21 mouse cellular contexts compared by ENCODE assay signal in genomic region chr5:47185868-47186267, GRCm38 (mm10).
DNase-seq lines count a peak whose midpoint lies in the region; ATAC-seq lines count a peak whose summit lies in the region.
"Had no signal": no experiment of that assay in that cellular context is flagged by ENCODE, and none has a peak within 500 bp of the region (broad histone marks: within the 10 kb centered on the region; RNA-seq: fewer than 3 reads in every experiment).

No protein-coding gene starts in this region.

- H3K27me3 ChIP-seq in forebrain, embryonic 14.5 days (replicated peaks; ENCODE audit: control insufficient read depth, insufficient read depth, low read length), result no peaks in the 10 kb centered on the region
- no peaks in the 10 kb centered on the region for H3K27me3 ChIP-seq in forebrain, embryonic 10.5 days (ENCODE audit: poor library complexity, severe bottlenecking)
- no peaks in the 10 kb centered on the region for H3K27me3 ChIP-seq in hindbrain, embryonic 16.5 days (replicated peaks; ENCODE audit: control insufficient read depth, insufficient read depth, low read length)
- H3K27me3 ChIP-seq in hindbrain, embryonic 10.5 days (ENCODE audit: insufficient read depth, poor library complexity, severe bottlenecking), result no peaks in the 10 kb centered on the region
- H3K27me3 ChIP-seq in lung, embryonic 16.5 days (ENCODE audit: control insufficient read depth, insufficient read depth, low read depth, low read length), result no peaks in the 10 kb centered on the region
- H3K27me3 ChIP-seq: hindbrain, embryonic 15.5 days; kidney, embryonic 15.5 days; neural tube, embryonic 15.5 days had no signal

- H3K4me1 ChIP-seq in forebrain, embryonic 14.5 days (ENCODE audit: control insufficient read depth, insufficient read depth, low read length), result no peaks in the 10 kb centered on the region
- H3K4me1 ChIP-seq in forebrain, embryonic 10.5 days, result no peaks in the 10 kb centered on the region
- no peaks in the 10 kb centered on the region for H3K4me1 ChIP-seq in hindbrain, embryonic 16.5 days (ENCODE audit: control insufficient read depth, insufficient read depth, low read depth, low read length)
- H3K4me1 ChIP-seq in hindbrain, embryonic 10.5 days (replicated peaks), result no peaks in the 10 kb centered on the region
- 0 out of 2 replicates have a peak, but pooled peaks cover 2% of the 10 kb centered on the region for H3K4me1 ChIP-seq in lung, embryonic 16.5 days (replicated peaks; ENCODE audit: control insufficient read depth, insufficient read depth, low read length)
- H3K4me1 ChIP-seq: heart, embryonic 10.5 days; hindbrain, embryonic 15.5 days; kidney, embryonic 15.5 days; neural tube, embryonic 15.5 days had no signal

- no peak overlapping the region for H3K27ac ChIP-seq in forebrain, embryonic 14.5 days (ENCODE audit: low read depth, low read length)
- H3K27ac ChIP-seq in forebrain, embryonic 10.5 days, result no peak overlapping the region
- no peak overlapping the region for H3K27ac ChIP-seq in hindbrain, embryonic 16.5 days (ENCODE audit: low read depth, low read length)
- no peak overlapping the region for H3K27ac ChIP-seq in hindbrain, embryonic 10.5 days
- no peak overlapping the region for H3K27ac ChIP-seq in lung, embryonic 16.5 days (ENCODE audit: low read length)
- H3K27ac ChIP-seq: heart, embryonic 10.5 days; hindbrain, embryonic 15.5 days; kidney, embryonic 15.5 days; neural tube, embryonic 15.5 days had no signal

- H3K4me2 ChIP-seq in forebrain, embryonic 14.5 days (ENCODE audit: low read length), result no peak overlapping the region
- no peak overlapping the region for H3K4me2 ChIP-seq in hindbrain, embryonic 16.5 days (ENCODE audit: low read length)
- no peak overlapping the region for H3K4me2 ChIP-seq in lung, embryonic 16.5 days (ENCODE audit: low read depth, low read length)
- H3K4me2 ChIP-seq: hindbrain, embryonic 15.5 days; kidney, embryonic 15.5 days; neural tube, embryonic 15.5 days had no signal

- no peaks in the 10 kb centered on the region for H3K36me3 ChIP-seq in forebrain, embryonic 14.5 days (ENCODE audit: control insufficient read depth, insufficient read depth, low read length)
- no peaks in the 10 kb centered on the region for H3K36me3 ChIP-seq in forebrain, embryonic 10.5 days (replicated peaks)
- no peaks in the 10 kb centered on the region for H3K36me3 ChIP-seq in hindbrain, embryonic 16.5 days (ENCODE audit: control insufficient read depth, insufficient read depth, low read length)
- H3K36me3 ChIP-seq in hindbrain, embryonic 10.5 days, result no peaks in the 10 kb centered on the region
- H3K36me3 ChIP-seq in lung, embryonic 16.5 days (ENCODE audit: control insufficient read depth, insufficient read depth, low read length), result no peaks in the 10 kb centered on the region
- H3K36me3 ChIP-seq: heart, embryonic 10.5 days; hindbrain, embryonic 15.5 days; kidney, embryonic 15.5 days; neural tube, embryonic 15.5 days had no signal

- DNase-seq in forebrain, embryonic 14.5 days (ENCODE audit: low spot score), result peak; percentile 66
- no peak for DNase-seq in forebrain, embryonic 10.5 days (ENCODE audit: extremely low spot score, low spot score)
- no peak for DNase-seq in hindbrain, embryonic 10.5 days (ENCODE audit: low spot score)
- no peak for DNase-seq in lung, adult 18-20 months
- DNase-seq in brain, adult 2 months (ENCODE audit: low read depth, low spot score), result peak; percentile 4
- no peak for DNase-seq in frontal cortex, postnatal 14 days (ENCODE audit: low spot score in 2 of 2)
- DNase-seq: adrenal gland, adult 8-10 months; cerebellum, adult 8-10 months; heart, postnatal 14 days; lung, postnatal 4 days; right cerebral cortex, adult 18-20 months; right cerebral cortex, postnatal 4 days; thymus, postnatal 14 days had no signal

- ATAC-seq in forebrain, embryonic 14.5 days, result peak; percentile 63
- ATAC-seq in hindbrain, embryonic 16.5 days, result 0 out of 2 replicates have a peak, but pooled peaks have one; percentile 71
- ATAC-seq in lung, embryonic 16.5 days (ENCODE audit: low read depth), result peak; percentile 47; the same call in 1 of the 2 replicates
- ATAC-seq: activated CD4-positive, CD25-positive, alpha-beta regulatory T cell, adult 4 months; intestine, embryonic 16.5 days had no signal

- H3K9ac ChIP-seq in forebrain, embryonic 14.5 days (ENCODE audit: low read length), result no peak overlapping the region
- no peak overlapping the region for H3K9ac ChIP-seq in hindbrain, embryonic 16.5 days (ENCODE audit: low read depth, low read length)
- no peak overlapping the region for H3K9ac ChIP-seq in lung, embryonic 16.5 days (ENCODE audit: low read length)
- H3K9ac ChIP-seq: hindbrain, embryonic 15.5 days; kidney, embryonic 15.5 days; neural tube, embryonic 15.5 days had no signal

- no peak overlapping the region for H3K4me3 ChIP-seq in forebrain, embryonic 14.5 days (ENCODE audit: low read depth, low read length)
- H3K4me3 ChIP-seq in forebrain, embryonic 10.5 days, result no peak overlapping the region
- no peak overlapping the region for H3K4me3 ChIP-seq in hindbrain, embryonic 16.5 days (ENCODE audit: low read length)
- no peak overlapping the region for H3K4me3 ChIP-seq in hindbrain, embryonic 10.5 days
- H3K4me3 ChIP-seq in lung, embryonic 16.5 days (ENCODE audit: low read length), result no peak overlapping the region
- H3K4me3 ChIP-seq: heart, embryonic 10.5 days; hindbrain, embryonic 15.5 days; kidney, embryonic 15.5 days; neural tube, embryonic 15.5 days had no signal

- H3K9me3 ChIP-seq in forebrain, embryonic 14.5 days (replicated peaks; ENCODE audit: control insufficient read depth, low read length), result no peaks in the 10 kb centered on the region
- no peaks in the 10 kb centered on the region for H3K9me3 ChIP-seq in forebrain, embryonic 10.5 days
- H3K9me3 ChIP-seq in hindbrain, embryonic 16.5 days (ENCODE audit: control insufficient read depth, low read length), result no peaks in the 10 kb centered on the region; the same call in 1 of the 2 replicates
- H3K9me3 ChIP-seq in hindbrain, embryonic 10.5 days, result no peaks in the 10 kb centered on the region
- H3K9me3 ChIP-seq in lung, embryonic 16.5 days (ENCODE audit: control insufficient read depth, low read length), result no peaks in the 10 kb centered on the region
- H3K9me3 ChIP-seq: heart, embryonic 10.5 days; hindbrain, embryonic 15.5 days; kidney, embryonic 15.5 days; neural tube, embryonic 15.5 days had no signal

Comparison
In these comparisons a context has a peak if more than half of its experiments do, and no peak if none do; other contexts are left out.
1. DNase-seq: peak in forebrain, embryonic 14.5 days (single experiment) and brain, adult 2 months (single experiment); none in forebrain, embryonic 10.5 days (single experiment), hindbrain, embryonic 10.5 days (single experiment), lung, adult 18-20 months (0 of 2) and frontal cortex, postnatal 14 days (0 of 2).
2. Peak in every context shown above with its lines, with median percentiles within 50 percentile points of each other: ATAC-seq.